Mouse (Mus musculus): ENCODE data around the gene Col11a1.

The Col11a1 gene

DNA sequence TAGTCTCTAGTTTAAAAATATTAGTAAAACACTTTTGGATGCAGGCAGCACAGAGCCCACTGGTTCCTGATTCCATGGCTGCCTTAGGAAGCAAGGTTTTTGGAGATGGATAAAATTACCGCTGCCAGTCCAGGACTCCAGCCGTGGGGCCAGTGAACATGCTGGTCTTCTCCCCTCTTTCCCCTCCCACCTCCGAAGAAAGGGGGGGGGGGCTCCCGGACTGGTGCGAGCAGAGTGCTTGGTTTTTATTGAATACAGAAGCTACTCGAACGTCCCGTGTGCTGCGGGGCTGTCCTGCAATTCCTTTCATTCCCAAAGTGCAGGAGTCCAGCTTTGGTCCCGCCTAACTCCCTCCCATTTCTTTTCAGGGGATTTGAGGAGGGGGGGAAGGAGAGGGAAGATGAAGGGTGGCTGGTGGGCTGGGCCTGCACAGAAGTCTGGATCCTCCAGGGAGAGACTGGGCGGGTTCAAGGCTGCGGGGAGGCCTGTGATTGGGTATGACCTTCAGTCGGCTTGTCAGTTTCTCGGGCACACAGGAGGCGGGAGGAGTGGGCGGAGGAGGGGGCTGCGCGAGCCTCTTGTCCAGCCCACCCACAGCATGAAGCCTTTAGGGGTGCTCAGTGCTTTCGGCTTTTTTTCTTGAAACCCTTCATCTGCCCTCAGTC is at the start of gene Col11a1:
TSS of gene Col11a1 (plus strand) at position 570 of the 665 bp plus-strand sequence.
- peak; percentile 47 for DNase-seq (ENCODE audit: low spot score)

DNA sequence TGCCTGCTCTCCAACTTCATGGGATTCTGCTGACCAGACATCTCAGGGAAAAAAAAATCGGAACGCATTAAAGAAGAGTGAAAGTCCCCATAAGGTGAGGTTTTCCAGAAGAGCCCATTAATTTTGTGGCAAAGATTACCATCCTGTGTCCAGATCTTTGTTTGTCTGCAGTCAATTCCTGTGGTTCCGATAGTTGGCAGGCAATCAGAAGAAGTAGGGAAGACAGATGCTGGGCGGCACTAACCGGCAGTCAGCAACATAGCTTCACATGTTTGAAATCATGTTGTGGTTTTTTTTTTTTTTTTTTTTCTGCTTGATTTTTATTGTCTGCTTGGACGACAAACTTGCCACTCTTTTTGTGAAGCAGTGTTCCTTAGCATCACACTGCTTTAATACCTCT is 39.4 kb upstream of the Col11a1 start:
- no peak for DNase-seq (ENCODE audit: low spot score)

DNA sequence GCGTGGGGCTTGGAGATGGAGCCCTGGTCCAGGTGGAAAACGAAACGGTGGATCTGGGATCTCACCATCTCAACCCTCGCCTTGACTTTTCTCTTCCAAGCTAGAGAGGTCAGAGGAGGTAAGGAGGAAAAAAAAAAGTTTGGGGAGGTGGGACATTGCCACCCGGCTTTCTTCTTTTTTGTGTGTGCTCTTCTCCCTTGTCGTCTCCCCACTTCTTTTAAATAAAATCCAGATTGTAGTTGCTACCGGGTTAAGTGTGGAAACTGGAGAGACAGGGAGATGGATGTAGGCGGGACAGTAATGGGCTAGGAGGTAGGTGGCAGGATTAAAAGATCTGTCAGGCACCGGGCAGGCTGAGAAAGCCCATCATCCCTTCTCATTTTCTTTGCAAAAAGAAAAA is 546 bp downstream of the Col11a1 start:
- DNase-seq (ENCODE audit: low spot score) = no peak

- no peak for DNase-seq (ENCODE audit: low spot score)
Measured at GRCm38 (mm10) chr3:114031351-114032213, 1.2 kb downstream of the Col11a1 start.

DNA sequence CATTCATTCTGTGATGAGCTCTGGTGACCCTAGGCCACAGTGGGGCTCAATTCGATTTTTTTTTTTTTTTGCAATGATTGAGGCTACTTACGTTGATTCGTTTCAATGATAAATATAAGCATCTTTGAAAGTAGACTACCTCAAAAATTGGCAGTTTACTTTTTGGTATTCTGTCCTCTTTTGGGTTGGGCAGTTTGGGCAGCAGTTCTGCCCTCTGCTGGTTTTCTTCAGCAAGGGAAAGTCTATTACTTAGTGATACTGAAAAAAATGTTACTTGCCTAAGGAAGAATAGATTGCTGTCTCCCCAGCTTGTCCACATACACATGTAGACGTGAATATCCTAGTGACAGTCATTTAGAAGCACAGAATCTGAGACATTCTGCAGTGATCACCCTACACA is 2.0 kb downstream of the Col11a1 start:
- DNase-seq (ENCODE audit: low spot score) = no peak

DNA sequence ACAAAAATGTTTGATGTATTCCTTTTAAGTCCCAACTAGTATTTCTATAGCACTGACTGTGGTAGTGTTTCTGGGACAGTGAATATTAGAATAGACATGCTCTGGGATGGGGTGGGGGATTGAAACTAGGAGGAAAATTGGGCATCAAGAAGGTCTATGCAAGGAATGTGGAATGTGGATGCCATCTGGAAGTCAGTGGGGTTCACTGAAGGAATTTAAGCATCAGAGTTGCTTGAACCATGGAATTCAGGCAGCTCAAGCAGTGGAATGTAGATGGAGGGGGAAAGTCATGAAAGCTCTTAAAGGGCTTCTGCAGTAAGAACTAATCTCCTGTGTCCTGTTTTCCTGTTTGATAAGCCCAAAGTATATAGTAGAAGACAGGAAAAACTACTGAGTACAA is 22.1 kb downstream of the Col11a1 start:
- no peak for DNase-seq (ENCODE audit: low spot score)

DNA sequence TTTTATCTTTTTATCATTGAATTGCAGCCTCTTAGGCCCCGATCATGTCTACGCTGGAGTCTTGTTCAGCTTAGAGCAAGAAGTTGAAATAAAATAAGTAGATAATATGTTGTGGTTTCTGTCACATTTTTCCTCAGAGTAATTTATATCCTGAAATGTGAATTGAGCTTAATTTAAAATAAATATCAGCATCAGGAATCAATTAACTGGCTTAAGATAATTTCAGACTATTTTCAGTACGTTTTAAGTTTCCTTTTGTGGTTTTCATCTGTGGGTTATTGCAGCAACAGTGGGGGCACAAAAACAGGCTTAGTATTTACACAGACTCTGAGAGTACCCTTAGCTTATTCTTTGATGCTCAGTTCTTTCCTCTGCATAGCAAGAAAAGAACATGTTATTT is 23.2 kb downstream of the Col11a1 start:
- DNase-seq (ENCODE audit: low spot score) = no peak

- DNase-seq (ENCODE audit: low spot score) = no peak
Measured at GRCm38 (mm10) chr3:114065123-114065522, 34.8 kb downstream of the Col11a1 start.

DNA sequence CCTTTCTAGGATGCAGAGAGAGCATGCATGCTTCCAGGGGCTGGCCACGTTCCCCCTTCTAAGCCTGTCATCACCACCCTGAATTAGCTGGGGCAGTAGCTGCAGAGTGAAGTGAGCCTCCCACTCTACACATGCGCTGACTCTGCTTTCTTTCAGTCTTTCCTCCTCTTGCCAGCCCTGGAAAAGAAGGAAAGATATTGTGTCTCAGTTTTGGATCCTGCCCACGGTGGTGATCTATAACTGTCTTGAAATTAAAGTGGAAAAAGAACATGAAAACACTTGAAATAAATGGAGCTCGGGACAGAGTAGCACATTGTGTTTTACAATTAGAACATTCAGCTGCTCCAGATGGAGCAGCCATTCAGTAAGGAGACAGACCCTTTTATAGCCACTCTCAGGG is 35.2 kb downstream of the Col11a1 start:
- no peak for DNase-seq (ENCODE audit: low spot score)

- no peak for DNase-seq (ENCODE audit: low spot score)
Measured at GRCm38 (mm10) chr3:114099335-114099734, 69.0 kb downstream of the Col11a1 start.

GRCm38 (mm10) chr3:114107099-114107498 is 76.8 kb downstream of the Col11a1 start:
- no peak for DNase-seq (ENCODE audit: low spot score)

DNA sequence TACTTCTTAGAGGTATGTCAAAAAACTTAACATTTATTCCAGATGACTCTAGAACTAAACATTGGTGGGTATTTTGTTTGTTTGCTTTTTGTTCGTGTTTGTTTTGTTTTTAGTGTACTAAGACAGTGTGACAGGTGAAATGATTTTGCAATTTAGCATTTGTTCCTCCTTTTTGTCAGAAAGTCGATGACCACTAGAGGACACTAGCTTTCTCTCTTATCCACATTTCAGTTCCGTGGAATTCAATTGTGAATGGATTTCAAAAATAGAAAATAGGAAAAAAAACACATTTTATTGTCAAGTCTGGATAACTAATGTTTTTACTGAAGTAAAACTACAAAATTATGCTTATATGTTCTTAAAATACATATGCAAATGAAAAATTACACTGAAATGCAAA is 116.8 kb downstream of the Col11a1 start:
- DNase-seq (ENCODE audit: low spot score) = no peak

- DNase-seq (ENCODE audit: low spot score) = no peak
Measured at GRCm38 (mm10) chr3:114197964-114198750, 167.8 kb downstream of the Col11a1 start.

- no peak for DNase-seq (ENCODE audit: low spot score)
Measured at GRCm38 (mm10) chr3:114212255-114212654, 181.9 kb downstream of the Col11a1 start.

- DNase-seq (ENCODE audit: low spot score) = no peak
Measured at GRCm38 (mm10) chr3:114216105-114216504, 185.8 kb downstream of the Col11a1 start.

- no peak for DNase-seq (ENCODE audit: low spot score)
Measured at GRCm38 (mm10) chr3:114229501-114229900, 199.2 kb downstream of the Col11a1 start.

All from urinary bladder, postnatal 14 days (tissue).